Mouse (Mus musculus): Measurements from ENCODE around the gene Pard6b.

The Pard6b gene

DNA sequence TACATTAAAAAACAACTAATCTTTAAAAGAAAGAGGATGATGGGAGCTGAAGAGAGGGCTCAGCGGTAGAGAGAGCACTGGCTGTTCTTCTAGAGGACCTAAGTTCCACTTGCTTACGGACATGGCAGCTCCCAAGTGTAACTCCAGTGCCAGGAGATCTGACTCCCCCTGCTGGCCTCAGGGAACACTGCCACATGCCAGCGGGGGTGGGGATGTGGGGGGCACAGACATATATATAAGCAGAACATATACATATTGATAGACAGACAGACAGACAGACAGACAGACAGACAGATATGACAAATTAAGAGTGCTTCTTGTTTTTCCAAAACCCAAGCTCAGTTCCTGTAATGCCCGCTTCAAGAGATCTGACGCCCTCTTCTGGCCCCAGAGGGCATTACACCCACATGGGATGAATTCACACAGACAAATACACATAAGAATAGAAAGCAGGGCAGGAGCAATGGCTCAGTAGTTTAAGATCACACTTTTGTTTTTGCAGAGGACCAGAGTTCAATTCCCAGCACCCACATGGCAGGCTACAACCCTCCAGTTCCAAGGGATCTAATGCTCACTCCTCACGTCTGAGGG, 21.5 kb upstream of the Pard6b start:
- DNase-seq (ENCODE audit: low read depth): no peak

DNA sequence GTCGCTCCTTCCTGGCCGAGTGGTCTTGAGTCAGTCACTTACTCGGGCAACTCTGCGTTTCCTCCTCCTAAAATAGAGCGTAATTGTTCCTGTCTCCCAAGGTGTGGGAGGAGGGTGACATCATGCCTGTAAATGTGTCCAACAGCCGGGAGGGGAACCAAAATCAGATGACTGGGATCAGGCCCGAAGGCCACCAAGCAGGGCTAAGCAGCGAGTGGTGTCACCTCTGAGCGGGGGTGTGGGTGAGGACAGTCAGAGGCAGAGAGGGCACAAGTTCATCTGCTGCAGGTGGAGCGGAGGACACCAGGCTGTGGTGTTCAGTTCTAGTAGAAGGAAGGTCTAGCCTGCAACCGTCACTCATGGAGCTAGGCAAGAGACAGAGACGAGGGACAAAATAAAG, 17.1 kb upstream of the Pard6b start:
- DNase-seq (ENCODE audit: low read depth): no peak

DNA sequence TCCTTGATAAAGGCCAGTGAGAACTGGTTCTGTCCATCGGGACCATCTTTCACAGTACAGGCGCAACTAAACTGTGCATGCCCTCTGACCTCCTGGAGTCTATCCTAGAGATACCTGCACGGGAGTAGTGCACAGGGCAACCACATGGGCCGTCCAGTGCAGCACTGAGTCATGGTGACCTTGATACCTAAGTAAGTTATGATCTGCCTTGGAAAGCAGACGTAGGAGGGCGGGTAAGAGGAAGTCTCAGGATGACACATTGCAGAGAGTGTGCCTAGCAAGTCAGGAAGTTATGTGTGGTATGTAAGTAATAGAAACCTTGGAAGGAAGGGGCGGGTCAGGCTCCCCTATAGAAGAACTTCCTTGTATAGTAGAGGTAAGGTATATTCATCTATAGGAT, 15.3 kb upstream of the Pard6b start:
- no peak for DNase-seq (ENCODE audit: low read depth)

DNA sequence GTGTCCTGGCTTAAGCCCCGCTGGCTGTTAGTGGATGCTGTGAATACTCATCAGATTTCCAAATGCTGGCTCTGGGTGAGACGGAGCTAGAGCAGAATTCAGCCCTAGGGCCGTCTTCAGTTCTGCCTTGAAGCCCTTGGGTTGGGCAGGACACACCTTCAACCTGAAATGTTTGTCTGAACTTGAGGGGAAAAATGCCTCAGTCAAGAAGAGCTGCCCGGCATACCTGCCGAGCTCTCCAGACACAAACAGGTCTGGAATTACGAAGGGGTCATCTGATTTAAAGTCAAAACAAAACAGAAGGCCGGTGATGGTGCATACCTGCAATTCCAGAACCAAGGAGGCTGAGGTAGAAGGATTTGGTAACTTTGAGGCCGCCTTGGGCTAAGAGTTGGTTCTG, 14.0 kb upstream of the Pard6b start:
- no peak for DNase-seq (ENCODE audit: low read depth)

DNA sequence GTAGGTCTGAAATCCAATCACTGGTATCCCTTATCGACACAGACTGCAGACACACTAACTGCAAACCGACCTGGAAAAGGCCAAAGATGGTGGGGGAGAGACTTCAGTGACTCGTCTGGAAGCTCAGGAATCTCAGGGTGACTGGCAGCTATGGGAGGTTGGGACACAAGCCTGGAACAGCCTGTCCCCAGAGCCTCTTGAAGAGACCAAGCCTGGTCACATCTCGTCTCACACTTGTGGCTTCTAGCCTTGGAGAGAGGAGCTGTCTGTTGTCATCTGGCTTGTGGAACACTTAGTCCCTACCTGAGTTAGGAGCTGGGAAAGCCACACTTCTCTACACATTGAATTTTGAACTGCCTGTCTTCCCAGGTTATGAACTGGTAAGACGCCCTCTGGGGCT, 10.4 kb upstream of the Pard6b start:
- DNase-seq (ENCODE audit: low read depth): no peak

DNA sequence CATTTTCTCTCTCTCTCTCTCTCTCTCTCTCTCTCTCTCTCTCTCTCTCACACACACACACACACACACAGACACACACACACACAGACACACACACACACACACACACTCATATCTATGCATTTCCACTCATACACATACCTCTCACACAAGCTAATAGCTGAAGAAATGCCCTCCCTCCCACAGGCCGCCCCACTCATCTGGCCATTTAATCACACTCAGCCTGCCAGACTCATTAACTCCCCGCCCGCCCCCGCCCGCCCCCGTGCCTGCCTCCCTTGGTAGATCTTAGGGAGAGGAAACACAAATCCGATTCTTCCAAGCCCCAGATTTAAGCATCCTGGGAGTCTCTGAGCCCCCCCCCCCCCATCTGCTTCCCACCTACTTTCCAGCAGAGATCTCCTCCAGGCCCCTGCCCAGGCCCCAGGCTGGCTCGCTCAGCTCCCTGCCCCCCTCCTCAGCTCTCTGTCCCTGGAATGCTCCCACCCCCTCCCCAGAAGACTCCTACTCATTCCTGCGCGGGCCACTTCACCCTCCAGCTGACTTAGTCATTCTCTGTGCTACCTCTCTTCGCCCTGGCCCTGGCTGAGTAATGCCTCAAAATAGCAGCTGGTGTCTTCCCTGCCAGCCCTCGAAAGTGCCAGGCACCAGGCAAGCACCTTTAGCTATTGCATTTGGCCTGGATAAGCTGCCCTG, 8.2 kb upstream of the Pard6b start:
- no peak for DNase-seq (ENCODE audit: low read depth)

DNA sequence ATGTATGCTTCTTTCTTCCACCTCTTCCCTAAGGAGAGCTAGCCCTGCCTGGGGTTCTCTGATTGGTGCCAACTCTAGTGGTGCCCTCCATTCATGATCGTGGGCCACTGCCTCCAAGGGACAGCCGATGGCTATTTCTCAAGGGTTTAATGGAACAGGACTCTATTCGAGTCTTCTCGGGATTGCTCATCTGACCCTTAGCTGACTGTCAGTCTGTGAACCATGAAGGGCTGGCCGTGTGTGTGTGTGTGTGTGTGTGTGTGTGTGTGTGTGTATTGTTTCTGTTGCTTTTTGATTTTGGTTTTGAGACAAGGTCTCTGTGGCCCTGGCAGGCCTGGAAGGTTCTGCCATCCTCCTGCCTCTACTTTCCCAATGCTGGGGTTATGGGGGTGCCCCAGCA, 7.1 kb upstream of the Pard6b start:
- DNase-seq (ENCODE audit: low read depth): no peak

DNA sequence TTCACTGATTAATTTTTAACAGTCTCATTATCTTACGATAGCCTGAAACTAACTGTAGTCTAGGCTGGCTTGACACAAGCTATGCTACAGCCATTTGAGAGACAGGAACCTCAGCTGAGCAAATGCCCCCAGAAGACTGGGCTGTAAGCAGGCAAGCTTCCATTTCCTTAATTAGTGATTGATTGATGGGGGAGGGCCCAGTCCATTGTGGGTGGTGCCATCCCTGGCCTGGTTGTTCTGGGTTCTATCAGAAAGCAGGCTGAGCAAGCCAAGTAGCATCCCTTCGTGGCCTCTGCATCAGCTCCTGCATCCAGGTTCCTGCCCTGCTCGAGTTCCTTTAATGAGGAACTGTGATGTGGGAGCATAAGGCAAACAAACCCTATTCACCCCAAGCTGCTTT, 6.3 kb upstream of the Pard6b start:
- no peak for DNase-seq (ENCODE audit: low read depth)

DNA sequence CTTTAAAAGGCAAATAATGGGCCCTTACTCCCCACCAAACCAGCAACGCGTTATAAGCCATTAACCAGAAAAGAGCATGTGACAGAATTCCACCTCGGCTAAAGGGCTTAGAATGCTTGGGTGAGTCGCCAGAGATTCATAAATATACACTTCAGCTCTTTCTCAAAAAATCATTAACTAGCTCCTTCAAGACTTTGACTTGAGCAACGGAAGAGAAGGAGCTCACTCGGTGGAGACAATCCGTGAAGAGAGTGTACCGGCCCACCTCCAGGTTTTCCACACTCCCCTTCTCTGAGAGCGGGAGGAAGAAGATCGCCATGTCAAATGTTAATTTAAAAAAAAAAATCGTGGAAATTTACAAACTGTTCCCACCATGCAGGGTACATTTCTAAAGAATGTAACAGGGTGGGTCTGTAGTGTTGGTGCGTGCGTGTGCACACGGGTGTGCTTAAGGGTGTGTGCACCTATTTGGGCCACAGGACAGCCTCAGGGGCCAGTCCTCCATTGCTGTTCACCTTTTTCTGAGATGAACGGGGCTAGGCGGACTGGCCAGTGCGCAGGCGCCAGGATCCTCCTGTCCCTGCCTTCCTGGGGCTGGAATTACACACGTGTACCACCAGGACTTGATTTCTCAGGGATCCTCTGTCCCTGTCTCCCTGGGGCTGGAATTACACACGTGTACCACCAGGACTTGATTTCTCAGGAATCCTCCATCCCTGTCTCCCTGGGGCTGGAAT, 3.8 kb upstream of the Pard6b start:
- no peak for DNase-seq (ENCODE audit: low read depth)

DNA sequence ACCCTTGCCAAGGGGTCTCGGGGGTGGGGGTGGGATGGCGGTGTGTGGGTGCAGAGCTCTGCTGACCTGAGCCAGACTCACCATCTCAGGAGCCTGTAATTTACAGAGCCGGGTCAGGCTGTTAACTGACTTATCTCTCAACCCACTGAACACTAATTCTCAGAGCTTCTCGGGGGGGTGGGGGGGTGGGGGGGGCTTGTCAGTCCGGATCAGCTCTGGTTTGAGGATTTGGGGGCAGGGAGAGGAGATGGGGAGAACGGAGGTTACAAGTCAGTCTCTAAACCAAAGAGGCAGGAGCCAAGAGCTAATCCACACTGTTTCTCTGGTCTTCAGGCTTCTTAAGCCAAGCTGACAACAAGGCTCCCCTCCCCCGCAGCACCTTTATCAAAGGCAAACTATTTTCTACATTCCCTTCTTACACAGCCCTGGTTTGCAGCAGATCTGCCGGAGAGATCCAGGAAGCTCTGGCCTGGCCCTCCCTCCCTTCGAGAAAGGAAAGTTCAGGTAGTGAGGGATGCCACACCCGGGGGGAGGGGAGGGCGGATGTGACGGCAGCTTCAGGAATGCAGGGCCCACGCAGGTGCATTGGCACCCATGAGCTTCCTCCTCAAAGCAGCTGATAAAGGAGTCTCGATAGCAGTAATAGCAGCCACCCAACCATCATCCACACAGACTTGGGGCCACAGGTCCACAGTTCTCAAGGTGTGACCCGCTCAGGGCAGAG, 2.5 kb upstream of the Pard6b start:
- no peak for DNase-seq (ENCODE audit: low read depth)

DNA sequence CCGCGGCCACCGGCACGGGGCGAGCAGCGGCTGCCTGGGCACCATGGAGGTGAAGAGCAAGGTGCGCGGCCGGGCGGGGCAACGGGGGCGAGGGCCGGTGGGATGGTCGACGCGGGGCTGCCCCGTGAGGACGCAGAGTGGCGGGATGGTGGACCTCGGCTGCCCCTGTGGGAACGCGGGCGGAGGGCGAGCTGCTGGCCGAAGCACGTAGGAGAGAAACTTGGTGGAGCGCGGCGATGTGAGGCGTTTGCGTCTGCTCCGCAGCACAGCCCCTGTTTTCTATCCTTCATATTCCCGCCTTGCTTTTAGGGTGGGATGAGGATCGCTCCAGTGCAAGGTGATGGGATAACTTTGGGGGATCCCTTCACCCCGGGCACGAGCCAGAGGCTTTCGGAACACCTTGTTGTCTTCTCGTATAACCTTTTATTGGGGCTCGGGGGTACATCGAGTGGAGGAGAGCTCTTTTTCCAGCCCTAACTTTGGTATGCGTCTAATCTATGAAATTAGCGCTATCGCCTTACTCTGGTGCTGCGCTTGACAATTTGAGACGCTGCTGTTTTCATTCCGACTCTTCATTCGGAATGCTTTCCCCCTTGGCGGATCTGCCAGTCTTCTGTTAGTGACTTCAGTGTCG, 612 bp downstream of the Pard6b start:
- DNase-seq (ENCODE audit: low read depth): no peak

DNA sequence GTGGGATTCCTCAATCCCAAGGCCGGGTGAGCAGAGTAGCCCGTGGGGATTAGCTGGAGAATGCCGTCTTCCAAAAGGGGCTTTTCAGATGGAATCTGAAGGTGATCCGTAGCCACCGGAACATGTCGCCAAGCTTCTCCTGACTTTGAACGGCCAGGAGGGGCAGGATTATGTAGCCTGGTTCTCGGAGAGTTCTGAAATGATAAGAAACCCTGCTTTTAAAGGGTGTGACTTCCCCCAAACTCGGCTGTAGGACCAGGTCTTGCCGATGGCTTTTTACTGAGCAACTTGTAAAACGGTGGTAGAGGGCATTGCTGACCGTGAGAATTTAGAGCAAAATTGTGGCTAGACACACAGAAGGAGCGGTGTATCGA, 1.1 kb downstream of the Pard6b start:
- DNase-seq (ENCODE audit: low read depth): peak; percentile 31

DNA sequence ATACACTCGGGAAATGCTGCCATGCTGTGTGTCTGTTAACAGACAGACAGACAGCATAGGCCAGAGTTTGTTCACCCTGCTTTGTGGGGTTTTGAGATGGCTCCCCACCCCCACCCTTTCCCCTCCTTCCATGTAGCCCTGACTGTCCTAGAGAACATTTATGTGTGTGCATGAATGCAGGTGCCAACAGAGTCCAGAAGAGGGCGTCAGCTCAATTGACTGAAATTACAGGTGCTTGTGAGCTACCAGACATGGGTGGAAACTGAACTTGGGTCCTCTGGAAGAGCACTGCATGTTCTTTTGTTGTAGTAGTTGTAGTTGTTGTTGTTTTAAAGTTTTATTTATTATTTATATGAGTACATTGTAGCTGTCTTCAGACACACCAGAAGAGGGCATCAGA, 2.8 kb downstream of the Pard6b start:
- DNase-seq (ENCODE audit: low read depth): no peak

DNA sequence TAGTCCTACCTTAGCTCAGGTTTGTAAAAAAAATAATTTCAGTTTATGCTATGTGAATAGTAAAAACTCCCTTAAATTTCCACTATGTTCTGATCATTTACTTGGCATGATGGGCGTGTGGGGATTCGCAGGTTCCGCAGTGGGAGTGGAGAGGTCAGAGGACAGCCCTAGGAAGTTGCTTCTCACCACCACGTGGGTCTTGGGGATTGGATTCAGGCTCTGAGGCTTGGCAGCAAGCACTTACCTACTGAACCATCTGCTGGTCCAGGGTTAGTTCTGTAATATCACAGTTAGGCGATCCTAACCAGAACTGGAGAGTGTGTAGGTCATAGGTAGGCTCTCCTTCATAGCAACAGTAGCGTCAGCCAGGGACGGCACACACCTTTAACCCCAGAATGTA, 3.4 kb downstream of the Pard6b start:
- DNase-seq (ENCODE audit: low read depth): no peak

DNA sequence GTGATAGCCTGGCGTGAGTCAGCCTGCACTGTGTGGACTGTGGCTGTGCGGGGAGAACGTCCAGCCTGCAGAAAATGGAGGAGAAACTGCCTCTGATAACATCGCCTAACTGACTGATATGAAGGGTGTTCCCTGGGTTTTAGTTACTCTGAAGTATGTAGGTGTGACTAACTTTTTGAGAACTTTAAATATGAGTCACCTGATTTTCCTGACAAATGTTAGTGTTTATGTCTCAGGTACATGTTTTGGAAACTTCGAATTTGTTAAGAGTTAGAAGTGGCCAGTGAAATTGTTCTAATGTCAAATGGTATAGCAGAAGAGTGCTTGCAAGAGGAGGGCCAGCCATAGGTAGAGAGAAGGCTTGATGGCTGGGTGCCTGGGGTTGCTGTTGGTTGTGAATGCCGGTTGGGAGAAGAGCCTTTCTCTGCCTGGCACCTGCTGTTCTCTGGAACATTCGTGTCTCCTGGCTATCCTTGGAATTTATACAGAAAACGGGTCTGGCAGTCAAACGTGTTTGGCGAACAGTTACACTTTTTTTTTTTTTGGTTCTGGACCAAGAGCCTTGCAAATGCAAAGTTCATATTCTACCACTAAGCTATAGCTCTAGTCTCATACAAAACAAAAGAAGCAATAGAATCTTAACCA, 4.9 kb downstream of the Pard6b start:
- DNase-seq (ENCODE audit: low read depth): no peak

DNA sequence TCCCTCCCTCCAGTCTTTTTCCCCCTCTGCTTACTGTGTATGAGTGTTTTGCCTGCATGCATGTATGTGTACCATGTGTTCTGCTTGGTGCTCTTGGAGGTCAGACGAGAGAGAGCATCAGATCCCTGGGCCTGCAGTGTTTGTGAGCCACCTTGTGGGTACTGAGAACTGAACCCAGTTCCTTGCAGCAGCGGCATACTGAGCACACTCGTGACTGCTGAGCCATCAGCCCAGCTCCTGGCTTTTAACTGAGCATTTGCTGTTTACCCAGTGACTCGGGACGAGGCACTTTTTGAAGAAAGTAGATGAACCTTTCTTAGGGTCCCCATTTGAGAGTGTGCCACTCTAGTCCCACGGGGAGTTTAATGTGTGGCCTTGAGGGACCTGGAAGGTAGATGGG, 5.5 kb downstream of the Pard6b start:
- DNase-seq (ENCODE audit: low read depth): no peak

DNA sequence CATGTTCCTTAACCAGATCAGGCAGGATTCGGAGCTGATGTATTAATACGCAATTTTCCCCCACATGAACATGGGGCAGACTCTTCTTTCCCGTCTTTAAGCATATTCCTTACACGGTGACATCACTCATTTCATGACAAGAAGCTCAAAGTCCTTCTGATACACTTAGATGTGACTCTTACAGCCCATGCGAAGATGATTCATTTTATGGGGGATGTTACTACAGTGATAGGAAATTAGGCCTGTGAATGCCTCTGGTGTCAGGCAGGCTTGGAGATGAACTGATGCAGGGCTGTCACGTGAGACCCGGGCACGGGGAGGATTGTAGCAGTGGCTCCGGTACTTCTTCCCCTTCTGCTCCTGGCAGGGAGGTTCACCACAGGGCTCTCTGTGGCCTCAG, 6.0 kb downstream of the Pard6b start:
- no peak for DNase-seq (ENCODE audit: low read depth)

DNA sequence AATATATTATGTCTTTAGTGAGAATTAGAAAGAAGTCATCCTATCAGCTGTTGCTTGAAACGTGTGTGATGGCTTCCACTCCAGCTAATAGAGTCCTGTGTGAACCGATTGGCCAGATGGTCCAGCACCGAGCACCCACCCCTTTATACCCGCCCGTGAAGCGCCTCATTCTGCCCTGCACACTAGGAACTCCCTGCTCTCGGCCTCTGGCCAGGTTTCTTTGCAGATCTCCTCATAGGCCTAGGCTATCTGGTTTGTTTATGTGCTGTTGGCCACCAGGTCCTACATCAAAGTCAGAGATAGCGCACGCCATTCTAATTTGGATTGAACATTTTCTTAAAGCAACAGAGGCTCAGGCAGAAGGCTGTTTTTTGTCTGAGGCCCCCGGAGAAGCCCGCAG, 10.8 kb downstream of the Pard6b start:
- DNase-seq (ENCODE audit: low read depth): no peak

DNA sequence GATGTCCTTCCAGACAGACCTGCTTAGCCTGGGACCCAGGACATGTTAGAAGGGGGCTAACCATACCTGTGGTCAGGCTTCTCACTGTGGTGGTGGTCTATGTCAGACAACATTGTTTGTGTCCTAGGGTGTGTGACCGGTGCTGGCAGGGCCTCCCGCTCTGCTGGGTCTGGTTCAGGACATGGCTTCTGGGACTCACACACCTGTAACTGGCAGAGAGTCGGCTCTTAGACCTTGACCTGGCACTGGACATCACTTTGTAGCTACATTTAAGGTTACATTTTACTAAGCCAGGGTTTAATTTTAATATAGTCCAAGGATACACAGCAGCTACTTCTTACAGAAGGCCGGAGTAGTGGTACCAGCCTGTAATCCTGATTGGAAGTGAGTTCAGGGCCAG, 12.3 kb downstream of the Pard6b start:
- DNase-seq (ENCODE audit: low read depth): no peak

DNA sequence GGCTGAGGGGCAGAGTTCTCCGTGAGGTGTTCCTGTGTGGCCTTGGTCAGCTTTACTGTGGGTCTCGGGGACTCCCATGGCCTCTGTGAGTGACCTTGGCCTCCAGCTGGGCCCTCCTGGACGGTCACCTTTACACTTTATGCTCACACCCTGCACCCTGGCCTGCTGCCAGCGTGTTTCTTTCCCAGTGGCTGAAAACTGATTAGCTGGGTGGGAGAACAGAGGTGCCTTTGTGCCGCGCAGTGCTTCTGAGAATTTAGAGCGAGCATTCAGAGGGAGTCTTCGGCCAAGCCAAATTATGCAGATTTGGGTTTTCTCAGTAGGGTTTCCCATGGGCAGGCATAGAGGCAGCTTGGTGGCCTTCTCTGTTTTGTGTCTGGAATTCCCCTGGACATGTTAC, 14.3 kb downstream of the Pard6b start:
- DNase-seq (ENCODE audit: low read depth): no peak

DNA sequence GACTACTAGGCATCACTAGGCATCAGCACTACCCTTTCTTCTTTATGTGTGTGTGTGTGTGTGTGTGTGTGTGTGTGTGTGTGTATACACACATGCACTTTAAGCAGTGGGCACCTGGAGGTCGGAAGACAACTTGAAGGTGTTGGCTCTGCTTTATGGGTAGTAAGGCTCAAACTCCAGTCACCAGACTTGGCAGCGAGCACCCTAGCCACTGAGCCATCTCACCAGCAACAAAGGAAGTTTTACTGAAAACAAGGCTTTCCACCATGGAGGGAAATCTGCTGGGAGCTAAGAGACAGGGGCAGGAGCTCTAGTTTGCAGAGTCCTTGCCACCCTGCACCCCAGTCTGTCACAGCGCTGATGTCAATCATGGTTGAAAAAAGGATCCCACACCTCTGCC, 15.7 kb downstream of the Pard6b start:
- no peak for DNase-seq (ENCODE audit: low read depth)

DNA sequence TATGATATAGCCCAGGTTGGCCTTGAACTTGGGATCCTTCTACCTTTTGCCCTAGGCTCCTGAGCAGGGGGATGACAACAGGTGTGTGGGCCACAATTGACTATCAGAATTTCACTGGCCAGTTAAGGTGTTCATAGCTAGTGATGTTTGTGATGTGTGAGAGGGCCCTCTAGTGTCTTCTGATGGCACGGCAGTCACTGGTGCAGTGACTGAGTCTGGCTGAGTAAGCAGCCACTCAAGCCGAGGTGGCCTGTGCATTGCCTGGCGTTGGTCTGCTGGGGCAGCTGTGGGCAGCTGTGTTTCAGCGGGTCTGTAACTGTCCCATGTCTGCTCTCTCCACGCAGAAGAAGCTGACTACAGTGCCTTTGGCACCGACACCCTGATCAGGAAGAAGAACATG, 17.2 kb downstream of the Pard6b start:
- no peak for DNase-seq (ENCODE audit: low read depth)
